Mouse (Mus musculus) MN1 (cell line): Measurements from ENCODE around the gene Krtap19-1.

Experiments used
- DNase-seq: peaks from one replicate; pipeline ENCODE4 v3.0.0-alpha.2; 2016; ENCODE audit warnings: low spot score

Gene Krtap19-1

GRCm38 (mm10) chr16:88869311-88869710 is at the start of gene Krtap19-1:
Krtap19-1 (minus strand) TSS chr16:88869411.
- no peak for DNase-seq

DNA sequence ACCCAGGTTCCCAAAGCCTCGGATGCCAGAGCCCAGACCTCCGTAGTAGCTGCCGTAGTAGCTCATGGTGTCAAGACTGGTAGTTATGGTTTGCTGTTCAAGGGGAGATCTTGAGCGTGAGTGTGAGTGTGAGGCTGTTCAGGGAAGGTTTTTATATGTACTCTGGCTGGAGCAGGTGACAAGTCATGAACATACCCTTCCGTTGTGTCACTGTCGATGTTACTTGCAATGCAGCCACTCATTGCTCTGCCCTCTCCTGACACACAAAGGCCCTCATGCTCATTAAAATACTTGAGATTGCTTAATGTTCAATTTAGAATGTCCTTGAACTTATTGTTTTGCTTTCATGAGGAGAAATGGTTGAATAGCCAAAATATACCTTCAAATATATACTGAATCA is 27.1 kb upstream of the Krtap19-1 start, which contains the start of gene Krtap19-5:
Gene Krtap19-5, minus strand, starts transcription at position 101 of the 400 bp plus-strand sequence.
- no peak for DNase-seq

DNA sequence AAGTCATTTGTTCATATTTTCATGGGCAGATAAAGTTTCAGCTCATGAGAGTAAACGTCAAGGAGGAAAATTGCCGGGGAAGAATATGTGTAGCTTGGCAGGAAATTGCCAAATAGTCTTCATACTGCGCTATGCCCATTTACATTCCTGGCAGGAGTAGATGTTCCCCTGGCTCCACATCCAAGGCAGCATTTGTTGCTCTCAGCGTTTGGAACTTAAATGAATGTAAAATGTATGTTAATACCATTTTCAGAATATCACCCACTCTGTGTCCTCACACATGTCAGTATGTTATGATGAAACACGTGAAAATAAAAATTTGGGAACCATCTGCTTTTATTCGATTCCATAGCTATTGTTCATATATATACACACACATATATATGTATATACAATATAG is 17.7 kb upstream of the Krtap19-1 start:
- no peak for DNase-seq

DNA sequence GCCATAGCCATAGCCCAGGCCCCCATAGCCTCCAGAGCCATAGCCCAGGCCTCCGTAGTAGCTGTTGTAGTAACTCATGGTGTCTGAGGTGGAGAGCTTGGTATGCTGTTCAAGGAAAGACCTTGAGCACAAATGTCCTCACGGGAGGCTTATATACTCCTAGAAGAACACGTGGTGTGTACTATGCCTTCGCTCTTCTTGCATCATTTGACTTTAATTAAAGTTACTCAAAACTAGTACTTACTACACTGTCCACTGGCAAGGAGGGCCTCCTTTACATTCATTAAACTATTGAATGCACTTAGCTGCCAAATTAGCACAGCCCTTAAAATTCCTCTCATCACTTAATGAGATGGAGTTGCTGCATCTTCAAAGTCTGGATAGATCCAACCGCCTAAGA is 15.8 kb upstream of the Krtap19-1 start, which contains the start of gene Krtap19-4:
Gene Krtap19-4, minus strand, starts transcription at position 101 of the 400 bp plus-strand sequence.
- no peak for DNase-seq

DNA sequence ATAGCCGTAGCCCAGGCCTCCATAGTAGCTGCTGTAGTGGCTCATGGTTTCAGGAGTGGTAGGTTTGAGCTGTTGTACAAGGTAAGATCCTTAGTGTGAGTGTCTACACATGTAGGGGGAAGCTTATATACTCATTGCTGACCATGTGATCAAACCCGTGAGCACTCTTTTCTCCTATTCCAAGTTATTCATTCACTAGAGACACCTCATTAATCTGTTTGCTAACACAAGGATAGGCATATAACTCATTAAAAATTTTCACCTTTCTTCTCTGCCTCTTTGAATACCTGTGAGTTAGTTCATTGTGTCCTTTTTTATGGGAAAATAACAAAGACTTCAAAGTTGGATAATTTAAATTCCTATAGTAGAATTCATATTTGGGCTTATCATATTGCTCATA is 8.7 kb upstream of the Krtap19-1 start, which contains the start of gene Krtap19-3:
Gene Krtap19-3, minus strand, starts transcription at position 101 of the 400 bp plus-strand sequence.
- DNase-seq: no peak

DNA sequence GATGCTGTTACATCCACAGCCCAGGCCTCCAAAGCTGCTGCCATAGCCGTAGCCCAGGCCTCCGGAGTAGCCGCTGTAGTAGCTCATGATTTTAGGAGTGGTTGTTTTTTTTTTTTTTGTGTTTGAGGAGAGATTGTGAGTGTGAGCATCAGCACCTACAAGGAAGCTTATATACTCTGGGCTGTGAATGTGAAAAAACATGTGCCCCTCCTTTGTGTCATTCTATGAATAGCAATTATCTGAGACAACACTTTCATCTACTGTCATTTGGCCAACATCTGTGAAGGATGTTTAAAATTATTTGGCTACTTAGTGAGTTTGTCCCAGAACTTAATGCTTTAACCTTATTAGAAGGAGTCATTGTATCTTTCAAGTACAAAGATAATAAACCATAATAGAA is 5.0 kb upstream of the Krtap19-1 start, which contains the start of gene Krtap19-2:
Gene Krtap19-2, minus strand, starts transcription at position 101 of the 400 bp plus-strand sequence.
- no peak for DNase-seq

- DNase-seq: no peak
Measured at GRCm38 (mm10) chr16:88864887-88865407, 4.3 kb downstream of the Krtap19-1 start.

DNA sequence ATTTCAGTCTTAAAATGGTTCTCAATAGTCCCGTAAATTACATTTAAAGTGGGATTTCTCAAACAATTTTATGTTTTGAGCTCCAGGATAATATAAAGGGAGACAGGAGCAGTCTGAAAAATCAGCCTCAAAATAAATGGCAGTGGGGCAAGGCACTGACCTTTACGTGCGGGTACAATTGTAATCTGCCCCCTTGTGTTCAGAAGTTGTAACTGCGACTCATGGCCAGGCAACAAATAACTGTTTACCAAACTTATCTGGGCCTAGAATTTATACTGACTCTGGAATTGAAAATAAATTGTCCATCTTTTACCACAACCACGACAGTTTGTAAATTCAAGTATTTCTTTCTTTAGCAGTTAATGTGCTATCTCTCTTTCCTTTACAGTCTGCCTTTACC is 17.8 kb downstream of the Krtap19-1 start:
- no peak for DNase-seq

DNA sequence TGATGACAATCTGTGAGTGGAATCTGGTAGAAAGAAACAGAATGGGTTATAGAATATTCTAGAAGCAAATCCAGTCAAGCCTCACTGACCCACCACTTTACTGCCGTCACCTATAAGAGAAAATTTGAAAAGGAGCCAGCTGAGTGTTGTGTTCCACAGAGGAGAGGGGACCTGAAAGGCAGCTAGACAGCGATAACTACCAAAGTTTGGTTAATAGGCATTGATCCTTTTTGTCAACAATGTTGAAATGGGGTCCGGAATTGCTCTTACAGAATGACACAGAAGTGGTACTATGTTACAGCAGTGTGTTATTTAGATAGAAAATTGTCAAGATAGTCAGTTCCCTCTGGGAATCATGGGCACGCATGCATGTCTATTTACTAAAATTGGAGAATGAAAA is 20.7 kb downstream of the Krtap19-1 start:
- DNase-seq: no peak

DNA sequence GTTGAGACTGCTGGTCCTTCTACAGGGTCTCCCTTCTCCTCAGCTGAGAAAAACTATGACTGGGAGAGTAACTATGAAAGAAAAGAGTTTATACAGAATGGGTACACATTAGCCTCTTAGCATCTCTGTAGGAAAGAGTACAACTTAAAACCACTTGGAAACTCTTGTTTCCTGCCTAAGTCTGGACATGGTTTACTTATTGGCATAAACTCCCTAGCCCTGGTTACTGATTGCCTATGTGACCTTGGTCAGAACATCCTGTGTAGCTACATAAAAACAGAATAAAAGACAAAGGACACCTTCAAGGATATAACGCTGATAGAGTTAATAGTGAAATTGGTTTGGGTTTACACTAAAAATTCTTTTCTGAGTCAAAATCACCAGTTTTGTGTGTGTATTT is 21.8 kb downstream of the Krtap19-1 start:
- no peak for DNase-seq

DNA sequence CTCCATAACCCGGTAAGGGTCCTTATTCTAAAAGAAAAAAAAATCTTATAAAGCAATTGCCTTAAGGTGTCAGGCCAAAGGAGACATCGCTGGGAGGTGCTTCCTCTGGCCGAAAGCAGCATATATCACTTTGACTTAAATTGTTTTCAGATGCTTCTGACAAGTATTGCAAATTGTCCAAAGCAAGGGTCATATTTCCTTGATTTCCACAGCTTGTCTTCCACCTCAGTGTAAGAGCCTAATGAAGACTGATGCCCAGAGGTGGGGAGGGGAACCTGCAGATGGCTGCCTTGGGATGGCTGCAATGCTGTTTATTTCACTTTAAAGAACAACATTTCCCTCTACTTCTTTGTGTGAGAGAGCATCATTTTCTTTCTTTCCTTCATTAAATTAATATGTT is 42.2 kb downstream of the Krtap19-1 start:
- DNase-seq: no peak

- DNase-seq: no peak
Measured at GRCm38 (mm10) chr16:88826095-88826652, 43.0 kb downstream of the Krtap19-1 start, which contains the start of gene Krtap14. Krtap14 (minus strand) TSS chr16:88826145.

- no peak for DNase-seq
Measured at GRCm38 (mm10) chr16:88823736-88824135, 45.5 kb downstream of the Krtap19-1 start.

GRCm38 (mm10) chr16:88820066-88820465 is 49.1 kb downstream of the Krtap19-1 start, which contains the start of gene Krtap15:
Krtap15 (plus strand) TSS chr16:88820215.
- DNase-seq: no peak
